Mouse (Mus musculus) kidney, adult 18-20 months (tissue): ENCODE results near the gene Zfp87.

Experiments used
- DNase-seq: peaks from one replicate; pipeline ENCODE4 v3.0.0; 2021

The Zfp87 gene

GRCm38 (mm10) chr13:67525753-67526410 lies at the start of gene Zfp87, which contains the start of gene Gm26965:
TSS of gene Zfp87 (minus strand) at chr13:67526177.
TSS of gene Gm26965 (minus strand) at chr13:67526151.
- DNase-seq: peak; percentile 92

GRCm38 (mm10) chr13:67572591-67573189 lies 46.7 kb upstream of the Zfp87 start:
- DNase-seq: no peak

DNA sequence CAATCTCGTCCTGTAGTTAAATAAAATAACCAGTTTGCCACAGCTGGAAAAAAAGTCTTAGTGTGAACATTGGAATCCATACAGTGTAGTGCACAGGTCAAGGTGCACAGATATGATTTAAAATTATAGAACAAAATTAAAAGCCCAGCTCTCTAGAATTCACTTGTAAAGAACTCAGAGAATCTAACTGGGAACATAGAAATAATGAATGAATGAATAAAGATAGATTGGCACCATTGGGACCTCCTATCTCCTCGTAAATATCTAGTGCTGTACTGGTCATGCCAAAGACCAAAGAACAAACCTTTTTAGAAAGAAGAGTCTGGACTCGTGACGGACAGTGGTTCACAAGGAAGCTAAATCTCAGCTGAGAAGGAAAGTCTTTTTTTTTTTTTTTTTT lies 27.8 kb upstream of the Zfp87 start, which contains the start of gene Zfp748:
TSS of gene Zfp748 (minus strand) at position 101 of the 400 bp plus-strand sequence.
- DNase-seq: no peak

DNA sequence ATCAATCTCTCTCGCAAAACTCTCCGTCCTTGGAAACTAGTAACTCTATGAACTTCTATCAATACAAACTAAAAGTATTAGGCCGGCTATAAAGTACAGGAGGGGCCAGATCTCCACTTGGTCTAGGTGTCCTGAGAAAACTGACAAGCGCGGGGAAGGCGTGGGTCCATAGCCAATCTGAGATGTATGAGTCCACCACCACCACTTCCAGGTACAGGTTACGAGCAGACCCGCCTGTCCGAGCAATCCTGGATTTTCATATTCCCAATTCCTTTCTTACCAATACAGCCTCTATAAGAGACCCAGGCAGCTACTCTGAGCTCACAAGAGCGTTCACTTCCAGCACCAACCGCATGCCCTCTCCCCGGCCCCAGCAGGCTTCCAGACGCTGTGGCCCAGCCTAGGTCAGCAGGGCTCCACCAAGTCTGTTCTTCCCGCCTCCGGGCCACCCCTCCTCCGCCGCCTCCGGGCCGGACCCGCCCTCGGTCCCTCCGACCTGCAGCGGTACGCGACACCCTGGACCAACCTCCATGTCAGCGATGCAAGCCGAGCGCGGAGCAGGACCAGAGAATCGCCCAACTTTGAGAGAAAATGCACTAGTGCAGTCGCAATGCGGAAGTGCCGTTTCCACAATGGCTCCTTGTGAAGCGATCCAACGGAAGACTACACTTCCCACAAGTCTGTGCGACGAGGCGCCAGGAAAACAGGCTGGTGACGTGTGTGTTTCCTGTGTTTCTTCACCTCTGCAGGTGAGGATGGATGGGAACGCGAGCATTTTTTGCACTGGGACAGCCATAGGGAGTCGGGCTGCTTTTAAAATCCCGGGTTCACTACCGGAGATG lies 26.7 kb upstream of the Zfp87 start:
- DNase-seq: peak; percentile 92

- no peak for DNase-seq
Measured at GRCm38 (mm10) chr13:67545941-67546340, 20.0 kb upstream of the Zfp87 start.

- no peak for DNase-seq
Measured at GRCm38 (mm10) chr13:67527049-67527730, 1.2 kb upstream of the Zfp87 start.

DNA sequence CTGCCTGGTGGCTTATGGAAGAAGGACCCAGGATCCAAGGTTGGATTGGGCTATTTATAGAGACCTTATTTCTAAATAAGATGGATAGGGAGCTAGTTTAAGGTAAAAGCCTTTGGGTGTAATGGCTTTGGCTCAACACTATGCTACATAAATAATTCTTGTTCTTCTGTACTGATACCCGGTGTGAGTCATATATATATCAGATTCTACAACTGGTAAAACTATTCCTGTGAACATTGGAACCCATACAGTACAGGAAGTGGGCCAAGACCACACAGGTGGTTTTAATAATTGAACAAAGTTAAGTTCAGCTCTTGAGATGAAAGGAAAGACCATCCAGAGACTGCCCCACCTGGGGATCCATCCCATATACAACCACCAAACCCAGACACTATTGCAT lies 25.1 kb downstream of the Zfp87 start:
- no peak for DNase-seq

- DNase-seq: peak; percentile 87
Measured at GRCm38 (mm10) chr13:67500084-67500719, 25.8 kb downstream of the Zfp87 start, which contains the start of gene Zfp58. TSS of gene Zfp58 (minus strand) at chr13:67500555.

DNA sequence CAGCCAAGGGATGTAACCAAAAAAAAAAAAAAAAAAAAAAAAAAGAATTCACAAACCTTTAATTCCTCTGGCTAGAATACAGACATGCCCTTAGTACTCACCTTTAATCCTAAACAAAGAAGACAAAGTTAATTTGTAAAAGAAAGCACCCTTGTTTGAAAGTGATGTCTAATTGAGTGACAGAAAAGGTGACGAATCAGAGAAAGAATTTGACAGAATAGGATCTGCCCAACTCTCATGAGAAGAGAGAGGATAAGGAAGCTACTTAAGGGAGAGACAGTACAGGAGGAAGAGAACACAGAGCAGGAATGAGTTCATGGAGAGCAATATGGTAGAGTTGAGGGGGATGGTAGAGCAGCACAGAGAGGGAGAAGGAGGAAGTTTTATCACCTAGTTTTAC lies 30.3 kb downstream of the Zfp87 start:
- no peak for DNase-seq

- DNase-seq: no peak
Measured at GRCm38 (mm10) chr13:67484424-67484811, 41.6 kb downstream of the Zfp87 start.

DNA sequence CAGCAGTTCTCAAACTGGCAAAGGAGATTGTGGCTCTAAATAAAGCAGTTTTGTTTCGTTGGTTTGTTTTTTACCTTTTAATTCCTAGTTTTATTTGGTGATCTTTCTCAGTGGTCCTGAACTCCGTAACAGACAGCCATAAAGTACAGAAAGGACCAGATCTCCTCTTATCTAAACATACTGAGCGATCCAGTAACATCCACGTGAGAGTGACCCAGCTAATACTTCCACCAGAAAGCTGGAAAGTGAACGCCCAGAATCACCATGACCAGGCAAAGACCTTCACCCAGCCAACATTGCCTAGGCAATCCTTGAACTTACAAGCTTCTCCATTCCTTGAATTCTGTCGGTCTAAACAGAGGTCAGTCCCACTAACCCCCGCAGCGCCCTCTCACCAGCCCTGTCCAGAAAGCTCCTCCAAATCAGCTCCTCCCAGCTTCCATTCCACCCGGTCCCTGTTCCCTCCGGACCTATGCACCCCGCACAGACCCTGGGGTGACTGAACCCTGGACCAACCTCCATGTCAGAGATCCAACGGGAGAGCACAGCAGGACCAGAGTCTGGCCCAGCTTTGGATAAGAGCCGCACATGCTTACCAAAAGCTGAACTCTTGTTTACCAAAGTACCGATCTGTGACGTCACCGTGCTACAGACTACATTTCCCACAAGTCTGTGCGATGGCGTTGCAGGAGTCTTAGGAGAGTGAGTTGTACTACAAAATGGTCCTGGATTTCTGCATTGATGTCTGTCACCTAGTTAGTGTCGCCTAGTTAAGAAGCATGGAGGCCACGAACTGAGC lies 42.2 kb downstream of the Zfp87 start, which contains the start of gene Zfp874b:
TSS of gene Zfp874b (minus strand) at position 634 of the 799 bp plus-strand sequence.
- peak; percentile 94 for DNase-seq

DNA sequence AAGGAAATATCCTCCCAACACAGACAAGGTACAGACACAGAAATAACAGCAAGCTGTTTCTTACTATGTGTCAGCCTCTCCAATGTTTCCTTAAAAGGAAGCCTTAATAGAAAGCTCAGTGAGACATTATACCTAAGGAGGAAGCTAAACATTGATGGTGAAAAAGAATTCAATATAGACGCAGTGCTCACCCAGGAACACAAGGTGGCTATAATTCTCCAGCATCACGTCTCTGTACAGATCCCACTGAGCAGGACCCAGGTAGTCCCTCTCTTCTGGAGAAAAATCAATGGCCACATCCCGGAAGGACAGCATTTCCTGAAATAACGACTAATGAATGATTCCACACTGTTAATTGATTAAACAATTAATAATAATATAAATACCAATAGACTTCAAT lies 44.4 kb downstream of the Zfp87 start:
- no peak for DNase-seq

DNA sequence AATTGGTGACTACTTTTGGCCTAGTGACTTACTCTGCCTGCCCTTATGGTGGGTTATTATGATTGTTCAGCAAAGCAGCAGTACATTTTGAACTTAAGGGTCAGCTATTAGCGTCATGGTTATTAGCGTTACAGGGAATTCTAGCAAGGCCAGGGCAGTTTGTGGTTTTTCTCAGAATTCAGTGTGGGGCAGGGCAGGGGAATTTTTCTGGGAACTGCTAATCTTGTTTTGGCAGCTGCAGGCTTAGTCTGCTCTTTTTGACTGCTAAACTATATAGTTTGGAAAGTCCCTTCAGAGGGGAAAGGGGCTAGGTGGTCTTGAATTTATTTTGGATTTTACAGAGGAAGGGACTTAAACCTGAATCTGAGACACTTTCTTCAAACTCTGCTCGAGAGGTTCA lies 56.7 kb downstream of the Zfp87 start:
- DNase-seq: no peak
